Mouse (Mus musculus): ENCODE measurements around the gene Msx3. TPM values are rescaled to one million over a fixed set of nuclear protein-coding genes. Genes with fewer than 3 reads are reported as not detected.
A peak's percentile ranks its signal among the peaks of the same experiment; 100 is the strongest.

Gene Msx3
- total RNA-seq (2021), result not detected

DNA sequence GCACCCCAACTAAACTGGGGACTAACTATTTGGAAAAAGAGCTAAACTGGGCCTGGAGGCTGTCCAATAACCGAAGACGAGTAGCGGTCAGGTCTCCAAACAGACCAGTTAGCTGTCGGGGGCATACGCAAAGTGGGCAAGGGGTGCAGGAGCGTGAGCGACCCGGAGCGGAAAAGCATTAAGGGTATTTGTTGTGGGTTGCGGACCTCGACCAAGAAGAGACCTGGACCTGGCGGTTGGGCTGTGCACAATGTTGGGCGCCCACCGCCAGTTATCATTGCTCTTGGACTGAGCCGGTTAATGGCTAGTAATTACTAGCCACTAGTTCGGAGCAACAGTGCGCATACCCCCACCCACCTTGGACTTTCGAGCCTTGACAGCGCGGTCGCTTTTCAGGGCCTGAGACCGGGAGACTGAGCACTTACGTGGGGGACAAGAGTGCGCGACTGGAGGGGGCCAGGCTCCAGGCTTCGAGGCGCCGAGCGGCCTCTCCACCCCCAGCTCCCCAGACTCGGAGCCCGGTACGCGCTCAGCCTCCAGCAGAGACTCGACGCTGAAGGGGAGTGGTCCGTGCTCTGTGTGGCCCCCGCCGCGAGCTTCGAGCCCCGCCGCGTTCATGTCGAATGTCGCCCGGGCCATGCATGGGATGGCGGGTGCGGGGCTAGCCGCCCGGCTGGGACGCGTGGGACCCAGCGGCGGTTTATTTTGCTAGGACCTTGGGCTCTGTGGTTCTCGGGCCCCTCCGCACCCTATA, at the start of gene Msx3:
TSS of gene Msx3 (minus strand) at position 729 of the 754 bp plus-strand sequence.
- DNase-seq (ENCODE audit: low spot score), result no peak

DNA sequence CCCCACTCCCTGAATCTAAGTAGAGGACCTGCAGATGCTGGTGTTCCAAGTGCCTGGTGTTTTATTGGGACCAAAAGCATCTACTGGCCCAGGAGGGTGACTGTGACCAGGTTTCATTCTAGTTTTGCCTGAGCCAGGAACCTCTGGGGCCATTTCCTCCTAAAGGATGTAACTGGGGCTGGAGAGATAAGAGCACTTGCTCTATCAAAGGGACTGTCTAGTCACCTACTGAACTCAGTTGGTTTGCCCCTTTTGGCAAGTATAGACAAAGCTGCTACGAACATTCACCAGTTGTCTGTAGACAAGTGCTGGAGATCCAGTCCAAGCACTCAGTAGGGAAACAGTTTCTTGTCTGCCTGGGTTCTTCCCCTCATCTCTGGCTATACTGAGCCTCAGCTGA, 49.6 kb upstream of the Msx3 start:
- DNase-seq (ENCODE audit: low spot score), result no peak
- intact Hi-C loops (cut with DNase I), result no loop called here

More for the DNA sequence above, at the start of gene Msx3:
- intact Hi-C loops (cut with DNase I), result no loop called here

DNA sequence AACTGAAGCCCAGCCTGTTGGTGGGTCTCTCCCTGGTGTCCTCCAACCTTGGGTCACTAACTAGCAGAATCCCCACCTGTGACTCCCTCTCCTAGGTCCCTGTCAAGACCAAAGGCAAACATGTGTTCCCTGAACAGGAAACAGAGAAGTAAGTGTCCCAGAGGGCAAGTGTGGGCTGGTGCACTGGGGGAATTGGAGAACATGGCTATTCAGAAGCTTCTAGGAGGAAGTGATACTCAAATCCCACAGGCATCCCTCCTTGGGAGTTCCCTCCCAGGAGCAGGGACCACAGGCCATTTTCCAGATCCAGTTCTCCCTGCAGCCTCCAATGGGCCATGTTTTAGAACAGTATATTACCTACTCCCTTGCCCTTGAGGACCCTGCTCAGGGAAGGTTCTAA, 47.2 kb upstream of the Msx3 start:
- intact Hi-C loops (cut with DNase I), result no loop called here
- DNase-seq (ENCODE audit: low spot score), result no peak

- no peak for DNase-seq (ENCODE audit: low spot score)
- intact Hi-C loops (cut with DNase I), result no loop called here
These were observed 46.7 kb upstream of the Msx3 start for GRCm38 (mm10) chr7:140095556-140095955.

GRCm38 (mm10) chr7:140094954-140095353, 46.1 kb upstream of the Msx3 start:
- intact Hi-C loops (cut with DNase I), result no loop called here

GRCm38 (mm10) chr7:140092924-140093528, 44.1 kb upstream of the Msx3 start, which contains the start of gene Prap1:
Gene Prap1 (plus strand): TSS chr7:140093395.
- intact Hi-C loops (cut with DNase I), result no loop called here
- no peak for DNase-seq (ENCODE audit: low spot score)

More at GRCm38 (mm10) chr7:140094954-140095353, 46.1 kb upstream of the Msx3 start:
- DNase-seq (ENCODE audit: low spot score), result no peak

DNA sequence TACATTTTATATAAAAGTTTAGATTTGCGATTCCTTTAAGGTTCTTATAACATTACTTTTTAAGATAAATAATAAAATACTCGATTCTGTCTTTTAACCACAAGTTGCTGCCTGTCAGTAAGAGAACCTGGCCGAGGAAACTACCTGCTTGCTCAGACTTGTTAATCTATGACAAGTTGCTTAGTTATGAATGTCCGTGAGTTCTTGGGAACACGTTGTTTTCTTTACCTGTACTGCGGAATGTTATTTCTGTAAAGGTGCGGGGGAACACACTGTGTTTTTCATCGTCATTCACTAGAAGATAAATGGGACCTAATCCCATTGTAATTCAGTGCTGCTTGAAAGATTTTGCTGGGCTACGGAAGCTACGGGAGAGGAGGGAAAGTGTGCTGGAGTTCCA, 41.7 kb upstream of the Msx3 start:
- DNase-seq (ENCODE audit: low spot score), result no peak
- intact Hi-C loops (cut with DNase I), result no loop called here

GRCm38 (mm10) chr7:140082242-140082678, 33.4 kb upstream of the Msx3 start, which contains the start of gene Caly:
Gene Caly (minus strand): TSS chr7:140082548.
- intact Hi-C loops (cut with DNase I), result no loop called here

DNA sequence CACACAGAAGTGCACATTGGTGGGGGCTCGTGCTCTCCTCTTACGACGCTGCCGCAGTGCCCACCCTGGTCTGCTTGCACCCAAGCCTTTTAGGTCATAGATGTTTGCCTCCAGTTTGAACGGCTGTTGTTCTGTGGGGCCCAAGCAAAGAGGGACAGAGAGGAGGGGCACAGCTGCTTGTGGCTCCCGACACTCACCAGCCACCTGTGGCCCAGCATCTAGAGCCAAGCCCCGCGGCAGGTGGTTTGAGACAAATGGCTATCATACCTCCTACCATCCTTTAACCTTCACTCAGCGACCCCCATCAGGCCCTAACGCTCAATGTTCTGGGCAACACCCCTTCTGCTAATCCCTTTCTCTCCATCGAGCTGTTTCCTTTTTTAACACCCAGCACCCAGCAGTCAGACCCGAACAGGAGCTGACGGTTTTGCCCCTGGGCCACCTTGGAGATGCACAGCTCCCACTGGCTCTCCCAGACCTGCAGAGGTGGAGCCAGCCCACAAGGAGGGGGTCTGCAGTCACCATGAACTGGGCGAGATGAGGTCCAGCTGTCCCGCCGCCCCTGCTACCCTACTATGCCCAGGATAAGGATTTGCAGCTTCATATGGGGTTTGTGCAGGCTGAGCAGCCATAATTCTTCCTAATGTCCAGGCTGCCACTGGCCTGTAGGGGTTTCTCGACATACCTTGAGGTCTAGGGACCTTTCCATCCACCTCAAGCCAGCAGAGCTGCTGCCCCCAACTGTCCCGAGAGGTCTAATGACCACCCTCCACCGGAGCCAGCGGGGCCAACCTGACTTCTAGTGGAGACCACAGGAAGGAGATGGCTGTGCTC, 32.7 kb upstream of the Msx3 start:
- no peak for DNase-seq (ENCODE audit: low spot score)
- intact Hi-C loops (cut with DNase I), result no loop called here

More at GRCm38 (mm10) chr7:140082242-140082678, 33.4 kb upstream of the Msx3 start, which contains the start of gene Caly:
- DNase-seq (ENCODE audit: low spot score), result no peak

GRCm38 (mm10) chr7:140080503-140081156, 31.7 kb upstream of the Msx3 start:
- intact Hi-C loops (cut with DNase I), result no loop called here
- DNase-seq (ENCODE audit: low spot score), result peak; percentile 29

GRCm38 (mm10) chr7:140078711-140079110, 29.8 kb upstream of the Msx3 start:
- DNase-seq (ENCODE audit: low spot score), result no peak
- intact Hi-C loops (cut with DNase I), result loop anchor here (1.0 to 10.0 kb wide), 2 partner anchors 63 to 756 kb away; partner anchors contain the start of gene Urah

DNA sequence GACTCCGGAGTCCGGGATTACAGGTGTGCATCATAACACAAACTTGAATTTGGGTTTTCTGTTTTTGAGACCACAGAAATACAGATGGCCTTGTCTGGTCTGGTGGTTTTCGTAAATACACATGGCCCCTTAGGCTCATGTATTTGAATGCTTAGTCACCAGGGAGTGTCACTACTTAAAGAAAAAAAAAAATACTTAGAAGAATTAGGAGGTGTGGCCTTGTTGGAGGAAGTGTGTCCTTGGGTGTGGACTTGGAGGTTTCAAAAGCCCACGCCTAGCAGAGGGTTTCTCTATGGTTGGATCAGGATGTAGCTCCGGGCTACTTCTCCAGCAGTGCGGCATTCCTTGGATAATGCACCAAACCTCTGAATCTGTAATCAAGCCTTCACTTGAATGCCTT, 28.8 kb upstream of the Msx3 start:
- no peak for DNase-seq (ENCODE audit: low spot score)
- intact Hi-C loops (cut with DNase I), result loop anchor here (1.0 to 10.0 kb wide), 2 partner anchors 64 to 757 kb away; partner anchors contain the start of gene Urah

DNA sequence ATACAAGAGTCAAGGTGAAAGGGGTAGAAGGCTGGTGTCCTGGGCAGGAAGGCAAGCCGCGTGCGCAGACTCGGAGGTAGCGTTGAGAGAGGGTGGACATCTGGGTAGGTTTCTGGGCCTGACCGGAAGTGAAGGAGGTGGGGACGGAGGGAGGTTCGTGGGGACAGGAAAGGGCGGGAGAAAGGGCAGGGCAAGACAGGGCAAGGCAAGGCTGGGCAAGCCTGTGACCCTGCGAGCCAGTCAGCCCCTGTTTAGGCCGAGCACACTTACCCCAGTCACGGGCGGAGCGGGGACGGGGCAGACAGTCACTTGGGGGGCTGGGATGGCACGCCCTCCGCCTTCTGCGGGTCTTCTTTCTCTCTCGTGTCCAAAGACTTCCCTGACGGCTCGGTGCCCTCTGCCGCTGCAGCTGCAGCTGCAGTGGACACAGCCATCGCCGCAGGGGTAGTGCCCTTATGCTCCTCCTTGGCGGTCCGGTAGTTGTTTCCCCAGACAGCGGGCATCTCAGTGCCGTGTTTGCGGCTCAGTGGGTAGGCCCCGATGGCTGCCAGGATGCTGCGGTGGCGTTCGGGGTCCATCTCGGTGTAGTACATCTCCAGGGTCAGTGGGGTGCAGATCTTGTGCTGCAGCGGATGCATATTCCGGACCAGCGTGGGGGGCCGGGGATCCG, 21.3 kb upstream of the Msx3 start:
- no peak for DNase-seq (ENCODE audit: low spot score)
- intact Hi-C loops (cut with DNase I), result loop anchor here (10.0 kb wide), 1 partner anchor 765 kb away; the partner anchor contains the start of gene Urah

DNA sequence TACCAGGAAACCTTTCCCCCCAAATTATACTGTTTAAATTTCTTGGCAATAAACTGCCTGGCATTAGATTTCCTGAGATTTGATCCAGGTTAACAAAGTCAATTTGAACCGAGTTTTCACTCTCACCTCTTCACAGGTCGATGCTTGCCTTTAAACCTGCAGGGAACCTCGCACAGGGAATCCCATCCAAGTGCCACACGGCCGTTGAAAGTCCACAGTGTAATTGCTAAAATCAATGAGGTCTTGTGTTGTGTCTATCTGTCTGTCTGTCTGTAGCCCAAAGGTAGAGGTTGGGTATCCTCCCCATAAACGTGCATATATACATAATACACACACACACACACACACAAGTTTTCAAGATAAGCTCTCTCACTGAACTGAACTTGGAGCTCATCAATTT, 18.5 kb upstream of the Msx3 start:
- no peak for DNase-seq (ENCODE audit: low spot score)
- intact Hi-C loops (cut with DNase I), result no loop called here

- DNase-seq (ENCODE audit: low spot score), result no peak
- intact Hi-C loops (cut with DNase I), result loop anchor here (2.0 kb wide), 2 partner anchors 94 to 158 kb away; no protein-coding TSS in a partner anchor
These were observed 14.2 kb upstream of the Msx3 start for GRCm38 (mm10) chr7:140063092-140063491.

DNA sequence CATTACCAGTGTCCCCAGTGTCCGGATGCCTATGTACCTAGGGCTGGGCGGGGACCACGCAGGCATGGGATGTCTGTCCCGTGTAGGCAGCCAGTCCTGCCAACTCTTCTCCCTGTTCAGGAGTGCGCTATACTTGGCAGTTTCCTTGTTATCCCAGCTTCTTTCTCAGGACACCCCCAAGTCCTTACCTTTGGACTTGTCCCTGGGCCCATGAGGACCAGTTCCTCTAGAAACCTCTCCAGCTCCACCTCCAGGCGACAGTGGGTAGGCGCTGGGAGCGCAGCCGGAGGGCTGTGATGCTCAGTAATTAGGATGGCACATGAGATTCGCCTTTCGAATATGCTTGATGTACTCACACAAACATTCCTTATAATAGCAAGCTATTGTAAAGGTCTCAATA, 13.4 kb upstream of the Msx3 start:
- intact Hi-C loops (cut with DNase I), result loop anchor here (2.0 kb wide), 2 partner anchors 94 to 158 kb away; no protein-coding TSS in a partner anchor
- DNase-seq (ENCODE audit: low spot score), result no peak

GRCm38 (mm10) chr7:140061832-140062130, 12.9 kb upstream of the Msx3 start:
- intact Hi-C loops (cut with DNase I), result loop anchor here (2.0 kb wide), 2 partner anchors 93 to 157 kb away; no protein-coding TSS in a partner anchor

GRCm38 (mm10) chr7:140060936-140061831, 12.3 kb upstream of the Msx3 start:
- DNase-seq (ENCODE audit: low spot score), result no peak
- intact Hi-C loops (cut with DNase I), result no loop called here

More at GRCm38 (mm10) chr7:140061832-140062130, 12.9 kb upstream of the Msx3 start:
- DNase-seq (ENCODE audit: low spot score), result no peak
